Mouse (Mus musculus) right cerebral cortex, postnatal 10 days (tissue): ENCODE measurements around the gene Tab1.

Experiments
- DNase-seq, 2 experiments: peaks; one replicate each; pipeline ENCODE4 v3.0.0; 2021; ENCODE audit warnings: low spot score in 2 of 2

The Tab1 gene

DNA sequence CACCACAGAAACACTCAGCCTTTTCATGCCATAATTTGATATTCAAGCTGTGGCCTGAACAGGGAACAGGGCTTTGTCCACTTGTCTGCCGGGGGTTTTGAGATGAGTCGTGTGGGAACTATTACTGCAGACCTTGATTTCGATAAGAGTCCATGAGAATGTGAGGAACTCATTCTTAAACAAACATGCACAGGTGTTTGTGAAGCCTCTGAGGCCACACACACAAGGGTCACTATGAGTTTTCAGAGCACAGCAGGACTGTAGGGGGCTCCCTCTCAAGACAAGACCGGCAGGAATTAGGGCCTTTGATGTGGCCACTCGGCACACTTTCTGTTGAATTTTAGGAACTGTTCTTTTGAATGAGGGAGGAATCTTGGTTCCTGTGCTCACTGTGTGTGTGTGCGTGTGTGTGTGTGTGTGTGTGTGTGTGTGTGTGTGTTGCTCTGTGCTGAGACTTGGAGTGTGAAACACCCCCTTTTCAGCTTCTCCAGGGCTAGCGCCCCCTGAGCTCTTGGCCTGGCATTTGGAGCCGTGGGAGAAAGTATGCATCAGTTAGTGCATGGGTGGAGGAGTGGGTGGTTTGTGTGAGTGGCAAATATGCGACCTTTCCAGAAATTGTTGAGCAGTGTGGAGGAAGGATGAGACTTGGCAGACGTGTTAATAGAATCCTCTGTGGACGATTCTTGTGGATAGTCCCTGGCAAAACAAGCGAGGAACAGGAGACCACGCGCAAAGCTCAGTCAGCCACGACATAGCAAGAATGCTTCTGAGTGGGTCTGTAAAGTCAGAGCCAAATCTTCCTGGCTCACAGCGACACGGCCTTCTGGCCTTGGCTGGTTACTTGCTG lies 5.2 kb downstream of the Tab1 start:
- peak; percentile 62 to 72 for DNase-seq

DNA sequence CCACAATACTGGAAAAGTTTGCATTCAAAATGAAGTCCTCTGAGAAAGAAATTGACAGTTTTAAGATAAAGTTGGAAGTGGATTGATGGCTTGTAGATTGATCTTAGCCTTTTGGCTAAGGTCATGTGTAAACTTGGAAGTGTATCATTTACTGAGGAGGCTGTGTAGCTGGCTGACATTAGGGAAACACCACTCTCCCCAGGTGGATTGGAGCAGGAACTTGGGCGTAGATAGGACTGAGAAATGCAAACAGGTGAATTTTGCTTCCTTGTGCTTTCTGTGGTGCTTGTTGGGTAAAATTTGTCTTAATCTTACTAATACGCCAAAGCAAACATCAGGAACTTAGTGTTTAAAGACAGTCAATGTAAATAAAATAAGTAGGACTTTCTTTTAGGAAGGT lies 7.4 kb downstream of the Tab1 start:
- DNase-seq, result no peak

DNA sequence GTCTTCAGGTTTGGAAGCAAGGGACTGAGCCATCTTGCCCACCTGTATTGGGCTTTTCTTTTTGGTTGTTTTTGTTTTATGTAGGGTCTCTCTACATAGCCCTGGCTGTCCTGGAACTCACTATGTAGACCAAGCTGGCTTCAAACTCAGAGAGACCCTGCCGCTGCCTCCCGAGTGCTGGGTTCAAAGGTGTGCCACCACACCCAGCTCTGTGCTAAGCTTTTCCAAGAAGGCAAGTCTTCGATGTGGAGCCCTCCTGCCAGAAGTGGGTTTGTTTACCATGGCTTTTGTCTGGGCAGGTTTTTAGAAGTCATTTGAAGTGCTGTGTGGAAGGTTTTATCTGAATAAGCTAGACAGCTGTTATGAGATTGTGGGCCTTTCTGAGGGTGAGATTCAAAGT lies 8.0 kb downstream of the Tab1 start:
- DNase-seq, result no peak

DNA sequence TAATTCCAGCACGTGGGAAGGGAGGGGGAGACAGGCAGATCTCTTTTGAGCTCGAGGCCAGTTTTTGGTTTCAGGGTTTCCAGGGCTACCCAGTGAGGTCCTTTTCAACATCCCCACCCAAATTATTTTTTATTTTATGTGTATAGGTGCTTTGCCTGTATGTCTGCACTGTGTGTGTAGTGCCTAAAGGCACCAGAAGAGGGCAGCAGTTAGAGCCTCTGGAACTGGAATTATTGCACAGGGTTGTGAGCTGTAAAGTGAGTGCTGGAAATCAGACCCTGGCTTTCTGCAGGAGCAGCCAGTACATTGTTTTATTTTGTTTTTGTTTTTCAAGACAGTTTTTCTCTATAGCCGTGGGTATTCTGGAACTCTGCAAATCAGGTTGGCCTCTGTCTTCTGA lies 9.2 kb downstream of the Tab1 start:
- DNase-seq, result no peak

DNA sequence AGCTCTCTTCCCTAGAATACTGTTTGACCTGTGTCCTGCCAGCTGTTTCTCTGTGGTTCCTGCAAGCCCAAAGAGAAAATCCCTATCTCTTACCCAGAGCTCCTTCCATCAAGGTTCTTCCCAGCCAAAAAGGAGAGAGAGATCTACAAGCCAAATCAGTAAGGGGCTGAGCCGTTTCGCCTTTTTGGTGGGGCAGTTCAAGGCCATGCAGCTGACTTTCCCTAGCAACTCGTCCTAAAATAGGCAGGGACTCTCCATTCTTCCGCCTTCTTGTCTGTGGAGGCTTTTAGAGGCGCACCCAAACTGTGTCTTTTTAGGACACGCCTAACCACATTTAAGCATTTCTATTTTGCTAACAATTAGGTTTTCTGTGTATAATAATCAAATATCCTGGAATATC lies 10.8 kb downstream of the Tab1 start:
- no peak for DNase-seq

DNA sequence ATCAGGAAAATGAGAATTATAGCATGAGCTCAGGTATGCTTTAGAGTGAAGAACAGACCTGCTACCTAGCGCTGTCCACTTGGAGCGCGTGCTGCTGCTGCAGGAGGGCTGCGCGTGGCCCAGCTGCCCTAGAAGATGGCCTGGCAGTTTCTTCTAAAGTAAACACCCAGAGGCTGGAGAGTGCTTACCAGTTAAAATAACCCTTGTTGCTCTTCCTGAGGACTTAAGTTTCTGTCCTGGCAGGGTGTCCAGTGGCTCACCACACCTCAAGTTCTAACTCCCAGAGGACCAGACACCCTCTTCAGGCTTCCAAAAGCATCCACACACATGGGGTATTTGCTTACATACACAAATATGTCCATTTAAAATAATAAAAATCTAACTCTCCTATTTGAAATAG lies 12.5 kb downstream of the Tab1 start:
- DNase-seq, result no peak

DNA sequence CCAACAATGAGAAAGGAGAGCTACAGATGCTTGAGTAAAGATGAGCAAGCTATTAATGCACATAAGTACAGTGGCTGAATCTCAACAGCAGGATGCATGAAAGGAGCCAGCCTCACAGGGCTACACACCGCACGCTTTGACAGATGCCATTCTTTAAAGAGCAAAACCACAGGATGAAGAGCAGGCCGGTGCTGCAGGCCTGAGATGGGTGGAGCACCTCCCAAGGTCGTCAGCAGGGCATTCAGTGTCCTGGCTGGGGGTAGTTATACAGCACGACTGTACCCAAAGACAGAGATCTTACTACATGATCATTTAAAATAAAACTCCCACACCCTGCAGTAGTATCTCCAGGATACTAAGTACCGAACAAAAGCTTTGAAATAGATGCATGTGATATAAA lies 13.2 kb downstream of the Tab1 start:
- no peak for DNase-seq

DNA sequence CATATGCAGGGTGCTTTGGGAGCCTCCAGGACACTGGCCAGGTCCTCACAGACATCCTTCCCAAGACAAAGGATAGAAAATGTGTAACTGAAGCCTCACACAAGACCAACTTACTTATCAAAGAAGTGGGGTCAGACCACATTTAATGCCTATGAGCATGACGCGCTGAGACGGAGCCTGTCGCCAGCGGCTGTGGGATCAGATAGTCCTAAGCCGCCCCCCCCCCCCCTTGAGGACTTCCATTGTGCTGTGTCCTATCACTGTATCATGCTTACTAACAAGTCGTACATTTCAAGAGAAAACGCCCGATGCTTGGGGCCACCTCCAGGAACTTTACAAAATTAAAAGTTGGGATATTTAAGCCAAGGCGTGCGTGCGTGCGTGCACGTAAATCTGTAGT lies 14.2 kb downstream of the Tab1 start:
- no peak for DNase-seq

DNA sequence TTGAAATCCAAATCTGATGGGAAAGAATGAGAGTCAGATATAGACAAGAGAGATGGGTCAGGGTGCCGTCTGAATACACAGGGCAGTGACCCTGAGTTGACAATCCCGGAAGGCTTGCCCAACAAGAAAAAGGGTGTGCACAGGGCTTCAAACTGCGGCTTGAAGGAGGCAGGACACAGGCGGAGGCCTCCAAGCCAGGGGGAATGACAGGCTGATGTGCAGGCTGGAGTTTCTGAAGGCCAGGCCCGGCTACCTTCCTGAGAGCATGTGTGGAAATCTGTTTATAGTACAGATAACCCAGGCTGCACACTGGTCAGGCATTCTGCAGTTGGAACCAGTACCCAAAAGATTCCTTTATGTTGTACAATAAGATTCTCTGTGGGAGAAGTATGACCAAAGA lies 14.6 kb downstream of the Tab1 start:
- no peak for DNase-seq

DNA sequence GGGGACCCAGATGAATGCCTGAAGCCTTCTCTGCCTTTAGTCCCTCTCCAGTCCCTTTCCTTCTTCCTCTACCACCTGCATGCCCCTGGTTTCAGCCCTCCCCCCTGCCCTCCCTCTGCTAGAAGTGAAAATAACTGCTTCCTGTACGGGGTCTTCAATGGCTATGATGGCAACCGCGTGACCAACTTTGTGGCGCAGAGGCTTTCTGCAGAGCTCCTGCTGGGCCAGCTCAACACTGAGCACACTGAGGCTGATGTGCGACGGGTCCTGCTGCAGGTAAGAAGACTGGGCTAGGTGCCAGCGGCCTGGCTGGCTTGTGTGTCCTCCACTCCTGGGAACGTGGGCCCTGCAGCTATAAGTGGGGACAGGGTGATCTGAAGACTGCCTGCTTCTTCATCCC lies 15.6 kb downstream of the Tab1 start:
- DNase-seq, result no peak

DNA sequence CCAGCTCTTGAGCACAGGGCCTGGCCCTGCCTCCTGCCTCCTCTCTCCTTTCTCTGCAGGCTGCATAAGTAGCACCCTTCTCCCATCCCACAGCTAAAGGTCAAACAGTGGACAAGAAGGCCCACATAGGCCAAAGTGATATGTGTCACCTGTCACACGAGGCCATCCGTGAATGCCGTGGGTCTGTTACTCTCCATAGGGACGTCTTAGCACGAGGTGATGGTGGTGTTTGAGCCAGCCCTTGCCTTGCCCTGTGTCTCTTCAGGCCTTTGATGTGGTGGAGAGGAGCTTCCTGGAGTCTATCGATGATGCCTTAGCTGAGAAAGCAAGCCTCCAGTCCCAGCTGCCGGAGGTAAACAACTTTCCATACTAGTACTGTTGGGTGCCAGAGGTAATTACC lies 16.6 kb downstream of the Tab1 start:
- DNase-seq, result no peak

DNA sequence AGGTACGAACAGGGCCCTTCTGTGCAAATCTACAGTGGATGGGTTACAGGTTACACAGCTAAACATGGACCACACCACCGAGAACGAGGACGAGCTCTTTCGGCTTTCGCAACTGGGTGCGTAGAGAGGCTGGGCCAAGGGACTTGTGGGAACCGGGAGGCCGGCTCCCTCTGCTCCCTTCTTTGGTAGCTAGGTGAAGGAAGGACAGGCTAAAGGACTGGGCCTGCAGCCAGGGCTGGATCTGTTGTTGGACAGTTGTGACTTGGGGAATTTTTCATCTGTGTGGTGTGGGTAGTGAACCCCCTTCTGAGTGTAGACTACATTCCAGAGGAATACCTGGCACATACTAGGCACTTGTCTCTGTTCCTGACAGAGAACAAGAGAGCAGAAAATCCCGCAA lies 19.7 kb downstream of the Tab1 start:
- DNase-seq, result no peak

DNA sequence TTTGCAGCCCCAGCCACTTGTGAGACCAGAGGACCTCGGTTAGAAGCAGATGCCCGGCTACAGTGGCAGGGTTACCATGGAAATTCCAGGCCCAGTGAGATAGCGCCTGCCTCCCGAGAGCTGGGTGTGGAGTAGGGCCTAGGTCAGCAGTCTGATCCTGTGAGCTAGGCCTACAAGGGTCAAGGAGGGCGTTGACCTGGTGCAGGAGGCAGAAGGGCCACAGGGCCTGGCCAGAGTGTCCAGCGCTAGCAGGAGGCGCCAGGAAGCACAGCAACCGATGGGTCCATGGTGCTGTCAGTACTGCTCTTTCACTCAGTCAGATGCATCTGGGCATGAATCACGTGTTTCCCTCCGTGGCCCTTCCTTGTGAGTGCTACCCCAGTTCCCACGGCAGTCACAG lies 20.8 kb downstream of the Tab1 start:
- DNase-seq, result no peak

DNA sequence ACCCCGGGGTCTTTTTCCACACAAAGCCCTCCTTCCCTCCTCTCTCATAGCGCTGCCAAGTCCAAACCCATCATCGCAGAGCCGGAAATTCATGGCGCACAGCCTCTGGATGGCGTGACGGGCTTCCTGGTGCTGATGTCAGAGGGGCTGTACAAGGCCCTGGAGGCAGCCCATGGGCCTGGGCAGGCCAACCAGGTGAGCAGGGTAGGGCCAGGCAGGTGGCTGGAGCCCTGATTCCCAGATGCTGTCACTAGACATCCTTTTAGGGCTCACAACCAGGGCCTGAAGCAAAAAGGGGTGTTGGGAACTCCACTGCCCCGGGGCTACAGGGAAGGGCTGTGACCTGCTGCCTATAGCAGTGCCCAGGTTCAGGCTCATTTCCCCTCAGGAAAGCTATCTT lies 22.8 kb downstream of the Tab1 start:
- DNase-seq, result no peak

DNA sequence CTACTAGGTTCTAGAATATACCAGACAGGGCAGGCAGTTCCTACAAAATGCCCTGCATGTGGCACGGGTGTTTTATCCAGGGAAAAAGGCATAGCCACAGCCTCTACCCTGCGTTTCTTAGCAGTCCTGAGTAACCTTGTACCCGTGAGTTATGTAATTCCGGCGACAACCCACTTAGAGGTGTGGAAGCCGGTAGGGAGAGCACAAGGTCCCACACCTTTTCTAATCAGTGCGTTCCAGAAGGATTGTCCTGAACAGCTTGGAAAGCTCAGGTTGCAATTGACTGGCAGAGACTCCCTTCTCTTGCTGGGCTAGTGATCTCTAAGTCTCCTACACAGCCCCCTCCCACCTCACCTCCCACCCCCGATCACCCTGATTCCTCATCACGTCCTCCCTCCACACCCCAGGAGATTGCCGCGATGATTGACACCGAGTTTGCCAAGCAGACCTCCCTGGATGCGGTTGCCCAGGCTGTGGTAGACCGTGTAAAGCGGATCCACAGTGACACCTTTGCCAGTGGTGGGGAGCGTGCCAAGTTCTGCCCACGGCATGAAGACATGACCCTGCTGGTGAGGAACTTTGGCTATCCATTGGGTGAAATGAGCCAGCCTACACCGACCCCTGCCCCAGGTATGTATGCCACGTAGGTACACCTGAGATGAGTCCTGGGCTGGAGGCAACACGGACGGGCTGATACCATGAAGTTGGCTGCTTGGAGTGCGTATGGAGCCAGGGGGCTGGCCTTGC lies 24.4 kb downstream of the Tab1 start:
- no peak for DNase-seq

DNA sequence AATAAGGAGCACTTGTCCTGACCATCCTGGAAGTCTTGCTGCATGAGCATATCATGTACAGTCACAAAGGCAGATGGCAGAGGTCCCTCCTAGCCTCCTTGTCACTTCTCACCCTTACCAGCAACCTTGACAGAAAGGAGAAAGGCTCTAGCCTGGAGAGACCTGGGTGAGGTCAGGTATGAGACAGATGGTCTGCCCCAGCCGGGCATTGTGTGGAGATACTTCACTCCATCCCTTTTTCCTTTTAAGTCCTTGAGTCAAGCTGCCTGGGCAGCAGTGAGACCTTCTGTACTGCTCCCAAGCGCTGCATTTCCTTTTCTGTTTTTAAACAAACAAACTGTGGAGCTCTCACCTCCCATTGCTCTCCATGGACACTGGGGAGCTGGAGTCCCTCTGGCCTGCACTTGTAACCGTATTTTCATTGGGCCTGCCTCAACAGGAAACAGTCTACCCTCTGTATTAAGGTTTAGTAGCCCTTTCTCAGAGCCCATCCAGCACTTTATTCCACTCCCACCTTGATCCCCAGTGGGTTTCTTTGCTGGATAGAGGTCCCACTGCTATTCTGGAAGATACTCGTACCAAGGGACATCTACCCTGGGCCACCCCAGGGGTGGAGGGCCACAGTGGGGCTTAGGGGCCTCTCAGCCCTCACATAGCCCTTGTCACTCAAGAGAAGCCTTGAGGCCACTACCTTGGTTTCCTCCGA lies 25.2 kb downstream of the Tab1 start:
- no peak for DNase-seq

DNA sequence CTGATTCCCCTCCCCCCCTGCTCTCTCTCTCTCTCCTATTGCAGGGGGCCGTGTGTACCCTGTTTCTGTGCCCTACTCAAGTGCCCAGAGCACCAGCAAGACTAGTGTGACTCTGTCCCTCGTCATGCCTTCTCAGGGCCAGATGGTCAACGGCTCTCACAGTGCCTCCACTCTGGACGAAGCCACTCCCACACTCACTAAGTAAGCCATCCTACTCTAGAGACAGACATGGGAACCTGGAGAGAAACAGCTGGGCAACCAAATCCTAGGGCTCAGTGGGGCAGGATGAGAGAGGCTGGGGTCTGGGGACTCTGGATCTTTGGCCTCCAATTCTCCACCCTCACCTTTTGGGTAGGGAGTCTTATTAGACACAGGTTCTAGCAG lies 25.8 kb downstream of the Tab1 start:
- DNase-seq, result no peak

DNA sequence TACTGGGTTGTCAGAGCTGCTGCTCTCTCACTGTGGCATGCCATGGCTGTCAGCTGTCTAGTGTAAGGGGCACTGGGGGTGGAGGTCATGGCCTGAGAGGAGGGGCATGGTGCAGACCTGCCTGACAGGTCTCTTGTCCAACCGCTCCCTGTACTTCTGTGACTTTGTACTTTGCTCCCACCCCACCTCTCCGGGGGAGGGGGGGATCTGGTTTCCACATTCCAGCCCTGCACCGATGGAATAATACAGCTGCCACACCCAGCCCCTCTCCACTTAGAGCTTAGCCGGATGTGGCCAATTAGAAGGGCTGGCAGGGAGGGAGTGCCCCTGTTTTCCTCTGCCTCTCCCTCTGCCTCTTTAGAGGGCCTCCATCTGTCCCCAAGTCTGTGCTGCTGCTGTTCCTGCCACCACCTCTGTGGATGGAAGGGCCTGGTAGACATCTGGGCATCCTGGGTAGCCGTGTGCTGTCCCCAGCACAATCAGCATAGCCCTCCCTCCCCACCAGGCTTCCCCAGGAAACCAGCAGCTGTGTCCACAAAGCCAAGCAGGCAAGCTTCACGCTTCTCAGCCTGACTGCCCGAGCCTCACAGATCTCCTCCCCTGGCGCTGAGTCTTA lies 26.5 kb downstream of the Tab1 start:
- DNase-seq, result peak in 1 of 2 experiments; percentile 26

DNA sequence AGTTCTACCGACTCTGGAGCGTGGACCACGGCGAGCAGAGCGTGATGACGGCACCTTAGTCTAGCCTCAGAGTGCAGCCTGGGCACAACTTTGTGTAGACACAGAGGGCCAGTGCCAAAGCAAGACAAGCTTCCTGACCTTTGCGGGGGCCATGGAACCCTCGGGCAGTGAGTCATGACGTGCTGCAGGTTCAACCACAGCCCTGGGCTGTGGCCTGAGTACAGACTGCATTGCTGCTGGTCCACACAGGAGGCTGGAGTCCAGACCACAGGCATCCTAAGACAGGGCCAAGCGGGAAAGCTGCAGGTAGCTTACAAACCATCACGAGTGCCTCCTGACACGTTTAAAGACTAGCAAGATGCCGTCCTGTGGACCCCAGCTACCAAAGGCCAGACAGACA lies 27.3 kb downstream of the Tab1 start:
- DNase-seq, result no peak

DNA sequence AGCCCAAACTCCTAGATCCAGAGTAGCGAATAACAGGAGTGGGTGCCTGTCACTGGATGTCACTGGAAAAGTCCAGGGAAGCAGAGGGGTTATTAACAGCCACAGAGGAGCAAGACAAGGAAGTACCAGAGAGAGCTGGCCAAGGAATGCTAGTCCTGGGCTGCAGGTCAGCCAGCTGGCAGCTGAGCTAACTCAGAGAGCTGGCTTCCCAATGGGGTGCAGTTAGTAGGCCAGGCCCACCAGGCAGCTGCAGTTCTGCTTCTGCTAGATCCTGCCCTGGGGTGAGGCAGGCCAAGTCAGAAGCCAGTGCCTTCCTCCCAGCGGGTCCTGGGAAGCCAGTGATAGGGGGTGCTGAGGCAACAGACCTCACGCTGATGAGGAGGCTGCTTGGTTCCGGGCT lies 27.8 kb downstream of the Tab1 start:
- peak; percentile 44 to 63 for DNase-seq

DNA sequence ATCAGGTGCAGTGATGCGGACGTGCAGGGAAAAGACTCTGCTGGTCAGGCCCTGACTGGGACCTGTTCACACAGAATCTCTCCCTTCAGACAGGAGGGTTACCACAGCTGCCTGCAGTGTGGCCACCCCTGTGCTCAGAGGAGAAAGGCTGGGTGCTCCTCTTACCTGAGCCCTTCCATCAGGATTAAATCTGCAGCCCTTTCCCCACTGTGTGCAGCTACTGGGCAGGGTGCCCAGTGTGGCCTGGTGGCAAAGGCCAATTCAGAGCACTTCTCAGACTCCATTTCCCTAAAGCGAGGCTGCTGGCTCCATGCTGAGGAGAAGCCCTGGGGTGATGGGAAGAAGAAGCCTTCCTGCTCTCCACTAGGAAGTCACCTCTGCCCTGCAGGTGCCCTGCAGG lies 28.3 kb downstream of the Tab1 start:
- DNase-seq, result no peak

DNA sequence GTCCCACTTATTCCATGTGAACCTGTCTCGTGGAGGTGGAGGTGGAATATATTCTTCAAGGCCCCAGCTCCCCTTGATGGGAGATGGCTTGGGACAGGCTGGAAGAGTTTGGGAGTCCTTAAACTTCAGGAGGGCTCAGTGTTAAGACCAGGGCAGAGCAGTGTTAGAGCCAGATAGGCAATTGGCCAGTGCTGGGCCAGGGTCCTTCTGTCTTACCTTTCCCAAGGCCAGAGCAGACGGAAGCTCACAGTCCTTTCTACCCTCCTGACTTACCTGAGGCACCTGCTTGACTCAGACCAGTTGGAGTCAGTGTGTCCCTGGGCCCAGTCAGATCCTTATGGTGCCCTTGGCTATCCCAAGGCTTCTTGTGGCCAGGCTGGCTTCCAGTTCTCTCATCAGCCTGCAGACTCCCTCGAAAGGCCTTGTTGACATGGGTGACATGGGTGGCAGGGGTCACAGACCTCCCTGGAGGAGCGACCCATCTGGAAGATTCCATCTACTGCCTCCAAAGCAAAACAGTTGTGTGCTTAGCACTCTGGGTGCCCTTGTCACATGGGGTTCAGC lies 29.6 kb downstream of the Tab1 start:
- DNase-seq, result peak; percentile 35 to 44
